Mouse (Mus musculus) intestine, embryonic 16.5 days (tissue): ENCODE measurements around the gene Rpl36a. TPM values are rescaled to one million over a fixed set of nuclear protein-coding genes. Genes with fewer than 3 reads are reported as not detected.

Experiments
- ATAC-seq: fragments of 200-750 bp; cut with Nextera tagmentation; 2 replicates; pipeline ENCODE4 v1.8.0; 2017; ENCODE audit warnings: moderate TSS enrichment, moderate library complexity
- H3K27ac ChIP-seq: fragments of 300-500 bp; sonication (generic); 2 replicates; pipeline ENCODE4 v1.5.1; 2014; ENCODE audit warnings: mild to moderate bottlenecking, low read length
- H3K27me3 ChIP-seq: fragments of 300-500 bp; sonication (generic); replicated peaks from 2 replicates; pipeline ENCODE4 v1.6.1; 2014; ENCODE audit warnings: low read length, control low read depth, mixed read lengths; ENCODE audit not compliant: control insufficient read depth, insufficient read depth
- H3K36me3 ChIP-seq: fragments of 300-500 bp; sonication (generic); 2 replicates; pipeline ENCODE4 v1.6.1; 2014; ENCODE audit warnings: low read length, control low read depth; ENCODE audit not compliant: control insufficient read depth, insufficient read depth
- H3K4me1 ChIP-seq: fragments of 300-500 bp; sonication (generic); 2 replicates; pipeline ENCODE4 v1.6.1; 2014; ENCODE audit warnings: low read length, control low read depth, mixed read lengths; ENCODE audit not compliant: control insufficient read depth, insufficient read depth
- H3K4me2 ChIP-seq: fragments of 300-500 bp; sonication (generic); 2 replicates; pipeline ENCODE4 v1.6.1; 2014; ENCODE audit warnings: low read depth, low read length, control low read depth
- H3K4me3 ChIP-seq: fragments of 300-500 bp; sonication (generic); 2 replicates; pipeline ENCODE4 v1.5.1; 2014; ENCODE audit warnings: mild to moderate bottlenecking, low read length
- H3K9ac ChIP-seq: fragments of 300-500 bp; sonication (generic); 2 replicates; pipeline ENCODE4 v1.6.1; 2014; ENCODE audit warnings: low read depth, low read length
- H3K9me3 ChIP-seq: fragments of 300-500 bp; sonication (generic); 2 replicates; pipeline ENCODE4 v1.6.1; 2016; ENCODE audit warnings: low read length, control low read depth; ENCODE audit not compliant: control insufficient read depth
- WGBS: fragments of 180-500 bp; shearing (Covaris S2); extraction: QIAGEN DNeasy Blood & Tissue Kit; methylation state at CpG from one replicate; pipeline ENCODE4 v1.1.7; 2014; 5-methylcytosine and 5-hydroxymethylcytosine counted together
- polyA plus RNA-seq: library from polyadenylated mRNA; unstranded; fragments of >200 nt; fragmentation: Nextera tagmentation; extraction: Ambion mirVana; gene quantifications from 2 replicates; pipeline ENCODE4 v1.2.1, GENCODE M21; 2015

Rpl36a gene
- polyA plus RNA-seq, 1 experiment from 2014 or later = 329 TPM

DNA sequence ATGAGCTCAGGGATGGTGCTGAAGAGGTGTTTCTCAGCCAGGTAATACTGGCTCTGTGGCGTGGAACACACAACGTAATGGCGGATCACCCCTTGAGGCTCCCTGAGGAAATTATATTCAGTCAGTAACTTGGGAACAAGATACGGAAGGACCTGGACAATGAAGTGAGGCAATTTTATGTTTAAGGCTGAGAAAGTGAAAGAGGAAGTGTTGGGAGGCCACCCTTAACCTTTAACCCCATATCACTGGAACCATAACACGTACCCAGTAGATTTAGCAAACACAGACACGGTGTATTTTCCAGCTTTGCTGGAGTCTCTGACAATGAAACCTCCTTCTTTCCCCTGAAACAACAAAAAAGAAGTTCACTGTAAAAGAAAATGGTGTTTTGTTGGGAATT is 31.0 kb upstream of the Rpl36a start:
- Histone ChIP-seq H3K9me3 (no peaks in the 10 kb centered on the region), H3K4me3 (no peak overlapping the region), H3K27ac (no peak overlapping the region; the same call in 1 of the 2 replicates), H3K4me2 (no peak overlapping the region), H3K36me3 (no peaks in the 10 kb centered on the region), H3K9ac (no peak overlapping the region), H3K27me3 (no peaks in the 10 kb centered on the region), H3K4me1 (no peaks in the 10 kb centered on the region)
- WGBS = 56% methylated on average over 6 of the region's 6 CpGs
- ATAC-seq = peak; percentile 63; the same call in 1 of the 2 replicates

DNA sequence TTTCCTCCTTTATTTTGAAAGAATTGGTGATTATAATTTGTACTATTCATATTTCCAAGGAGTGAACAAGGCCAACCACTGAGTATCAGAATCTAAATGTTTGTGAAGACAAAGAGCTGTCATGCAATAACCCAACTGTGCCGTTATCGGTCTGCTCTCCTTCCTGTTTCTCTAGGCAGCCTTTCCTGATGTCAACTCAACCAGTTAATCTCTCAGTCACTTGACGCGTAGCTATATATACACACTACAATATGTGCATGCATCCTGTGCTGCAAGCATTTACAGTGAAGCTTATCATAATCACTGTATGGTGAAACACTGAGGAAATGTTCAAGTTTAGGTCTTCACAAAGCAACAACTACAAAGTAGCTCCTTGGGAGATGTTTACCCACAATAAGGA is 21.1 kb upstream of the Rpl36a start:
- no peak overlapping the region for H3K4me2 ChIP-seq
- 80% methylated on average over 4 of the region's 4 CpGs for WGBS
- no peaks in the 10 kb centered on the region for H3K27me3 ChIP-seq
- no peak for ATAC-seq
- H3K27ac ChIP-seq = no peak overlapping the region
- no peaks in the 10 kb centered on the region for H3K9me3 ChIP-seq
- no peaks in the 10 kb centered on the region for H3K36me3 ChIP-seq
- H3K4me3 ChIP-seq = no peak overlapping the region
- no peaks in the 10 kb centered on the region for H3K4me1 ChIP-seq
- no peak overlapping the region for H3K9ac ChIP-seq

DNA sequence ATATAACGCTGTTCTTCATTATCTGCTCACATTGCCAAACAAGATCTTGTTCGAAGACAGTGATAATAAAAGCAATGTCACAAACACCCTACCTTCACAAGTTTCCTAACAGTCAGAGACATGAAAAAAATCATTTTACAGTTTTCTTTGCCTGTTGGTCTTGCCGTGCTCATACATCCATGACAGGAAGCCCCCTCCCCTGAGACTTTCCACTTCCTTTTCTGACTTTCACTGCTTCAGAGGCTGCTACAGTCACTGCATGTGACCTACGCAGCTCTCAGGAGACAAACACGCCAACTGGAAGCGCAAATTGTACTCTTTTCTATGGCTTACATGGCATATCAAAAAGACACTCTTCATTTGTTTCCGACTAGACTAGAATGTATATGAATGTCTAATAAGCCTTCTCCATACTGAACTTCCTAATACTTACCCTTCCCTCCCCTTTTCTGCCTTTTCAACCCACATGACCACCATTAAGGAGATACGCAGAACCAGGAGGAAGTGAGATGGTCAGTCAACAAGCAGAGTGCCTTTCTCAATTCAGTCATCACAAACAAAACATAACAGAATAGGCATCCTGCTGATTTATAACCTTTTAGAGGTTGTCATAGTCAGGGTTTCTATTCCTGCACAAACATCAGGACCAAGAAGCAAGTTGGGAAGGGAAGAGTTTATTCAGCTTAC is 18.8 kb upstream of the Rpl36a start:
- no peak overlapping the region for H3K9ac ChIP-seq
- no peak overlapping the region for H3K4me3 ChIP-seq
- H3K4me1 ChIP-seq = no peaks in the 10 kb centered on the region
- 82% methylated on average over 8 of the region's 8 CpGs for WGBS
- no peak overlapping the region for H3K27ac ChIP-seq
- no peaks in the 10 kb centered on the region for H3K36me3 ChIP-seq
- no peaks in the 10 kb centered on the region for H3K27me3 ChIP-seq
- ATAC-seq = no peak
- H3K4me2 ChIP-seq = no peak overlapping the region
- H3K9me3 ChIP-seq = no peaks in the 10 kb centered on the region

DNA sequence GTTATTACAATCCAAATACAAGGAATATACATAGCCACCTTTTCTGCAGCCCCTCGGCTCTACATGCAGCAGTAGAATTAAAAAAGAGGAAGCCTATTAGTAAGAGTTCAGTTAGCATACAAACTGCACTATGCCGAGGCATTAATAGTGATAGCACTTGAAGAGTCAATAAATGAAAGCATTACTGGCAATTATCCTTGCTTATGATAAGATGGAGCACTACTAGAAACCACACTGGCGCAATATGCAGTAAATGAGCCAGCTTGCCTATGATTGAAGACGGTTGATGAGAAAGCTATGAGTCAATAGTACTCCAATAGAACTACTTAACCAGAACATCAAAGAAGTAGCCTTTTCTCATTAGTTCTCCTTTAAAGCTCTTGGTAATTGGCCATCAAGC is 7.6 kb upstream of the Rpl36a start:
- H3K4me3 ChIP-seq = no peak overlapping the region
- no peaks in the 10 kb centered on the region for H3K9me3 ChIP-seq
- H3K27ac ChIP-seq = no peak overlapping the region
- no peaks in the 10 kb centered on the region for H3K4me1 ChIP-seq
- no peaks in the 10 kb centered on the region for H3K36me3 ChIP-seq
- no peak overlapping the region for H3K4me2 ChIP-seq
- no peak overlapping the region for H3K9ac ChIP-seq
- H3K27me3 ChIP-seq = no peaks in the 10 kb centered on the region
- ATAC-seq = no peak
- WGBS = 79% methylated on average over 4 of the region's 4 CpGs

DNA sequence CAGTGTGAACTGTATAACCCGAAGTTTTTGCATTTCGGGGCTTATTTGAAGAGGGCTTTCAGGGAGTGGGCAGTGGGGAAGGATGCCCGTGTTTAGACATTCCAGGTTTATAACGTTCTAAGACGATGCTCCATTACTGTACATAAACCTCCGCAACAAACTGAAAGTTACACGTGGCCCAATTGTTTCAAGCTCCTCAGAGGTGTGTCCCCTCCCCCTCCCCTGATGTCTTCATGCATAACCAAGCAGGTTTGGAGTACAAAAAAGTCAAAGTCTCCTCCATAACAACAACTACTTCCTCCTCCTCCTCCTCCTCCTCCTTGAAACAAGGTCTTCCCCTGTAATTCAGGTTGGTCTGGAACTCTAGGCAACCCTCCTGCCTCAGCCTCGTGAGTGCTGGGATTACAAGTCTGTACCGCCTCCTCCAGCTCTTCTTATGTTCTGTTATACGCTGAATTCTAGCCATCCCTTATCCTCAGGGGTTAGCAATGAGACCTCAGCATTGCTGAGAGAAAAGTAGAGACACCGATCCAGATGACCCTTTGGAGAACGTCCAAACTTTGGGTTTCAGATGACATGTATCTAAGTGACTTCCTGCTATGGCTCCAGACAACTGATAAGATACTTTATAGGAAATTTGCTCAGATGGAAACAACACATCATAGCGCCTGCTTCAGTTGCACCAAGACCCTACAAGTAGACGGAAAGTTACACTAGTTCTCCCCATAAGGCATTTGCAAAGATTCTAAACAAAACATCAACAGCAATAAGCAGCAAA is 4.7 kb upstream of the Rpl36a start:
- Histone ChIP-seq H3K4me2 (no peak overlapping the region), H3K27me3 (no peaks in the 10 kb centered on the region), H3K9me3 (no peaks in the 10 kb centered on the region), H3K9ac (no peak overlapping the region), H3K27ac (no peak overlapping the region), H3K4me1 (no peaks in the 10 kb centered on the region), H3K36me3 (no peaks in the 10 kb centered on the region), H3K4me3 (no peak overlapping the region)
- 86% methylated on average over 14 of the region's 14 CpGs for WGBS
- no peak for ATAC-seq

DNA sequence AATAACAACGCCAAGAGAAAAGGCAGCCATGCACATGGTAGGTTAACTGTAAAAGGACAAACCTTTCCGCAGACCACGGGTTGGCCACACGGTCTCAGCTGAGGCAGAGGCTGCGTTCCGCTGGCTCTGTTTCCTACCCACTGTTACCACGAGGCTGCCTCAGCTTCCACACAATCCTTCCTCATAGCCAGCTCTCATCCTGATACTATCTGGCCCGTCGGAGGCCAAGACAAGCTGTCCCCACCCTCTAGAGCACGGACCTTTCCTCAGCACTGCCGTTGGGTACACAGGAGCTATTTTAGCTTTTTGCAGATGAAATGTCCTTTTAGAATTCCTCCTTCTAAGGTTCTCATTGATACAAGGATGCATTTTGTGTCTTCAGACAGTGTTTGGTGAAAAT is 3.2 kb upstream of the Rpl36a start:
- no peak overlapping the region for H3K4me2 ChIP-seq
- H3K27me3 ChIP-seq = no peaks in the 10 kb centered on the region
- no peak for ATAC-seq

DNA sequence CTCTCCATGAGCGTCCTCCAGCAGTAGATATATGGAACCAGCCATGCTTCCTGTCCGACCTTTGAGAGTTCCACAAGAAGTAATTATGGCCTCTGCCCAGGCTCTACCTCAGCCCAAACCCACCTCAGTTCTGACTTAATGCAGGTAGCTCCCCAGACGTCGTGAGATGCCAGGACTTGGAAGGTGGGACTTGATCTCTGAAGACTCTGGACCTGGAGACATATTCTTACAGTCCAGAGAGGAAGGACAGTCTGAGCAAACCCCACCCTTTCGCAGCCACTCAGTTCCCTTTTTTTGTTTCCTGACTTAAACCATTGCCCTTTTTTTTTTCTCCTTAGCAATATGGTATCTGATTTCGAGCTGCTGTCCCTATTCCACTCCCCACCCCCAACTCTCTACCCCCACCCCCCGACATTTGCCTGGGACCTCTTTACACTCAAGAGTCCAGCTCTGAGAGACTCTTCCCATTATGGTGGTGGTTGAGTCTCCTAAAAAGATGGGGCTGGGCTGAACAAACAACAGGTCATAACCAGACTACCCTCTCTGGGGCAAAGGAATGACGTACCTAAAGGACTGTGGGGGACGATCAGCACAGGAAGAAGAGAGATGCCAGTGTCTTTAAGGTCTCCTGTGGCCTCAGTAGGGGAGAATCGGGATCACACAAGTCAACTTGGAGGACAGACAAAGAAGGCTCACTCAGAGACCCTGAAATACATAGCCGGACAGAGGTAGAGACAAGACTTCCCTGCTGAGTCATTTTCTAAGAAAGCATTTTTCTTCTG is 2.4 kb upstream of the Rpl36a start, which contains the start of gene Btk:
TSS of gene Btk (minus strand) at position 683 of the 782 bp plus-strand sequence.
- no peak within 1 kb of the TSS for H3K27ac ChIP-seq
- H3K36me3 ChIP-seq = no peaks in the 10 kb centered on the region
- 78% methylated on average over 11 of the region's 11 CpGs for WGBS
- ATAC-seq = no peak
- no peaks in the 10 kb centered on the region for H3K9me3 ChIP-seq
- no peaks in the 10 kb centered on the region for H3K4me1 ChIP-seq
- no peak within 1 kb of the TSS for H3K4me2 ChIP-seq
- no peak within 1 kb of the TSS for H3K9ac ChIP-seq
- no peaks in the 10 kb centered on the region for H3K27me3 ChIP-seq
- no peak within 1 kb of the TSS for H3K4me3 ChIP-seq

More for the DNA sequence above, 3.2 kb upstream of the Rpl36a start:
- H3K36me3 ChIP-seq = no peaks in the 10 kb centered on the region
- no peaks in the 10 kb centered on the region for H3K9me3 ChIP-seq
- WGBS = 85% methylated on average over 11 of the region's 11 CpGs
- H3K27ac ChIP-seq = no peak overlapping the region
- no peak overlapping the region for H3K4me3 ChIP-seq
- no peaks in the 10 kb centered on the region for H3K4me1 ChIP-seq
- H3K9ac ChIP-seq = no peak overlapping the region

DNA sequence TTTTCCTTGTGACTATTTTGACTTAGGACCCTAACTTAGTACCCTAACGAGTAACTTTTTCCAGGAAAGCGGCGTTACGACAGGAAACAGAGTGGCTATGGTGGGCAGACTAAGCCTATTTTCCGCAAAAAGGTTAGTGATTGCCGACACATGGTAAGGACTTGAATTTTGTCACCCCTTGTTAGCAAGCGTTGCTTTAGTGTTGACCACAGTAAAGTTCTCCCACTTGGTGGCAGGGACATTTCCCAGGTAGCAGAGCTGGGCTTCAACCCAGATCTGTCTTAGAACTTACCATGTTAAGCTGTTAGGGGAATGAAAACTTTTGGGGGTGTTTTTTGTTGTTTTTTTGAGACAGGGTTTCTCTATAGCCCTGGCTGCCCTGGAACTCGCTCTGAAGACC is 993 bp downstream of the Rpl36a start:
- no peak for ATAC-seq
- no peaks in the 10 kb centered on the region for H3K4me1 ChIP-seq
- no peaks in the 10 kb centered on the region for H3K27me3 ChIP-seq
- H3K4me3 ChIP-seq = peak overlapping the region; percentile 58
- no peaks in the 10 kb centered on the region for H3K36me3 ChIP-seq
- no peaks in the 10 kb centered on the region for H3K9me3 ChIP-seq
- 30% methylated on average over 8 of the region's 8 CpGs for WGBS
- H3K4me2 ChIP-seq = peak overlapping the region; percentile 56
- no peak overlapping the region; the same call in 1 of the 2 replicates for H3K27ac ChIP-seq
- H3K9ac ChIP-seq = peak overlapping the region; percentile 72

DNA sequence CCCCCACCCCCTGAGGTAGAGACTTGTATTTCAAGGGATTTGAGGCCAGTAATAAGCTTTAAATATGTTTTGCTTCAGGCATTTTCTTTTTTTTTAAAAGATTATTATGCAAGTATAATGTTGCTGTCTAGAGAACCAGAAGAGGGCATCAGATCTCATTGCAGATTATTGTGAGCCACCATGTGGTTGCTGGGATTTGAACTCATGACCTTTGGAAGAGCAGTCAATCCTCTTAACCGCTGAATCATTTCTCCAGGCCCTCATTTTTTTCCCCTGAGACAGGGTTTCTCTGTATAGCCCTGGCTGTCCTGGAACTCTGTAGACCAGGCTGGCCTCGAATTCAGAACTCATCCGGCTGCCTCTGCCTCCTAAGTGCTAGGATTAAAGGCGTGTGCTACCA is 2.8 kb downstream of the Rpl36a start:
- Histone ChIP-seq H3K36me3 (no peaks in the 10 kb centered on the region), H3K4me3 (no peak overlapping the region), H3K27ac (no peak overlapping the region), H3K27me3 (no peaks in the 10 kb centered on the region), H3K9ac (no peak overlapping the region), H3K4me1 (no peaks in the 10 kb centered on the region), H3K9me3 (no peaks in the 10 kb centered on the region), H3K4me2 (no peak overlapping the region)
- no peak for ATAC-seq
- WGBS = 80% methylated on average over 4 of the region's 4 CpGs
